Mouse (Mus musculus): Measurements from ENCODE around the gene Pkp1.

Pkp1 gene

GRCm38 (mm10) chr1:135918644-135919407 is at the start of gene Pkp1:
Gene Pkp1 (minus strand): TSS chr1:135919207.
- DNase-seq (ENCODE audit: low spot score), result no peak

DNA sequence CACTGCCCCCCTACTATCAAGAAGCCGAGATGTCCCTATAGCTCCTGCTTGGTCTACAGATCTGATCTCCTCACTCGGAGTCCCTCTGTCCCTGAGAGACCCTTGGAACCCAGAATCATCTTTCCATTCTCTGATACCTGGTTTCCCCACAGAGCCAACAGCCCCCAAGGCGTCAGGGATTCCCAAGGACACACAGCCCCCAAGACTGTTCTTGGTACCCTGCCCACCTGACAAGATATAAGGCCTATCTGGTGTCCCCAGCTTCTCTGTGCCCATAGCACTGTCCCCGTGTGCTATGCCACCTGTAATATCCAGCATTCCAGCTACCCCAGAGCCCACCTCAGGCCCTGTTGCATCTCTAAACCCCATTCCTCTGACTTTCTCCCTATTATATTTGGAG is 48.7 kb upstream of the Pkp1 start:
- DNase-seq (ENCODE audit: low spot score), result no peak

DNA sequence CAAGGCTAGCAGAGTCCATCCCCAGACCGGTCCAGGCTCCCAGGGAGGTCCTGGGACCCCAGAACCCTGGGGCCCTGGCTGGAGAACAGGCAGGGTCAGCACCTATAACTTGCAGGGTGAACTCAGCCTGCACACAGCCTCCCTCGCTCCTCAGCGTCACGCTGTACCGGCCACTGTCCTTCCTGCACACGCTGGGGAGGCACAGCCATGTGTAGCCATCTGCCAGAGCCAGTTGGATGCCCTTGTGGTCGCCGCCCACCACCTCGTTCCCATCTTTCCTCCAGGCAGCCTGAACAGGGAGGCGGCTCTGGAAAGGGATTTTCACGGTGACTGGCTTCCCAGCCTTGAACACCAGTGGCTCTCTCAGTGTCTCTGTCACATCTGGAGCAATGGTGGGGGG is 45.6 kb upstream of the Pkp1 start:
- DNase-seq (ENCODE audit: low spot score), result no peak

DNA sequence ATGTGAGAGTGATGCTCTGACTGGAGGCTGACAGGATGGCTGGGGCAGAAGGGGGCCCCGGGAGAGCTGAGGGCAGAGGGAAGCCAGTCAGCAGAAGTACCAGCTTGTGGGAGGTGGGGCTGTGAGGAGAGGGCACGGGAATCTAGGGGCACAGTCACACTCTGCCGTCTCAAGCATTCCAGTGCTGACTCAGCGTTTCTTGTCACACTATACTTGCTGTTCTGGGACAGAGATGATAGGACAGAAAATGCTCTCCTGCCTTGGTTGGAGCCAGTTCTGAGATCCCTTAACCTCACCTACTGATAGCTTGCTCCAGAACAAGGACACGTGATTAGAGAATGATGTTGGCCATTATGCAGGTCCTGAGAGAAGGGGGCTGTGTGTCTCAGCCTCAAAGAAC is 44.2 kb upstream of the Pkp1 start:
- DNase-seq (ENCODE audit: low spot score), result no peak

DNA sequence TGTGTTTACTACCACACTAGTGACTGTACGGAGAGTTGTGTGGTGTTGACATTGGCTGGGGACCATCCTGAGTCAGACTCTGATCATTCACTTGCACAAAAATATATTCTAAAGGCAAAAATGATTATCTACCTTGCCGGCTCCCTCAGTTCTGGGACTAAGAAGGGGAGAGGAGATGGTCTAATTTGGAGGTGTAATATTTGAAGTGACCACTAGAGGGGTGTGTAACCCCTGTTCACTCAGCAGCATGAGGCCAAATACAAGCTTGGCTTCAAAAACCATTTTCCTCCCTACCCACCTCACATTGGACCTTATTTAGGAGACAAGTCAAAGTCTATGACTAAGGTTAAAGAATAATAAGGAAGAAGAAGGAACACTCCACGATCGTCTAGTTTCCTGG is 39.5 kb upstream of the Pkp1 start:
- no peak for DNase-seq (ENCODE audit: low spot score)

GRCm38 (mm10) chr1:135948871-135949270 is 29.9 kb upstream of the Pkp1 start:
- no peak for DNase-seq (ENCODE audit: low spot score)

DNA sequence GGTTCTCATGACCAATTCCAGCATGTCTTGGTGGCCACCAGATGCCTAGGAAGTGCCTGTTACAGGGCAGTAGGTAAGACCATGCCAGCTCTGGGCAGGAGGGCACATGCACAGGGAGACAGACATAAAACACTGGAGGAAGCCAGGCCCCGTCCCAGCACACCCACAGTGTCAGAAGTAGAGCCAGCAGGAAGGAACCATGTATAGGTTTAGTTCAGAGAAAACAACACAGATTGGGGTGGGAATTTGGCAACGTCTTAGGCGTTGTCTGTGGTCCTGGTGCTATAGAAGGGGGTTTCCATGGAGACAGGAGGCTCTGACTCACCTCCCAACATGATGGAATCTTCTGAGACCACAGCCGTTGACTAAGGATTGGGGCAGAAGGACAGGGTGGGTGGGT is 27.2 kb upstream of the Pkp1 start:
- no peak for DNase-seq (ENCODE audit: low spot score)

DNA sequence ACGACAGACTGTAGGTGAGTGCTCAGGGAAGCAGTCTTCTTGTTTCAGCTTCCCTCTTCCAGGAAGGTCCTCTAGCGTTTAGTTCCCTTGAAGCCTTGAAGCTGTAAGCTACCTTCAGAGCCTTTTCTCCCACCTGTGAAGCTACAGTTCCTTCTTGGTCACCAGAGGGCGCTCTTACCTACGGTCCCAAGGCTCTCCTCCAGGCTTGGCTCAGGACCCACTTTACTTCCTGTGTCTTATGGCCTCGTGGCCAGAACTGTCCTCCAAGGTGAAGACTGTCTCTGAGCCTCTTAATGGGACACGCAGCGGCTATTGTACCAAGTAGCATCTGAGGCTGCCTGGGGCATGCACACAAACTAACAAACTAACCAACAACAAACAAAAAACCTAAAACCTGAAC is 26.7 kb upstream of the Pkp1 start:
- no peak for DNase-seq (ENCODE audit: low spot score)

DNA sequence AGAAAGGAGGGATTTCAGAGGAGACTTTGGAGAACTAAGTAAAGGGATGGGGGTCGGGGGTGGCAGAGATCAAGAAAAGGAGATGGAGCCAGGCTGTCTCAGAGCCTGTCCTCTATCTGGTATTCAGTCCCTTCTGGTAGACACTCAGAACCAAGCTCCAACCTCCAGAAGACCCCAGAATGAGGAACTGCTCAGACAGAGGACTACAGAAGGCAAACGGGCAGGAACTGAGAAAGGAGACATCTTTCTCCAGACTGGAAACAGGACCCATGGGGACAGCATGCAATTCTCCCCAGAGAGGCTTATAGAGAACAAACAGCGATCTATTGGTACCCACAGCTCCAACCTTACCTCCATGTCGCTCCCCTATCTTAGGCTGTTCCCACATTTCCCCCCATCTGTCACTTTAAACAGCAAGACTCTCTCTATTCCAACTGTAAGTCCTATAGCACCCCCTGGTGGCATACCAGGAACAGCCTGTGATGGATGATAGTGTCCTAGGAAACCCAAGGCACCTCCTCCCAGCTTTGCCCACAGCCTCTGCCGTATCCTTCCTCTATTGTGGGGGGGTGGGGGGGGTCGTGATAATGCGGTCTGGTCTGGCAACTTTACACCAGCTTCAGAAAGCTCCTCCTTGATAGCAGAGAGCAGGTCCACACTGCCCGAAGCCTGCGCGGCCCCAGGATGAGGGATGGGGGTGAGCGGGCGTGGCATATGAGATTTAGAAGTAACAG is 25.7 kb upstream of the Pkp1 start:
- peak; percentile 36 for DNase-seq (ENCODE audit: low spot score)

DNA sequence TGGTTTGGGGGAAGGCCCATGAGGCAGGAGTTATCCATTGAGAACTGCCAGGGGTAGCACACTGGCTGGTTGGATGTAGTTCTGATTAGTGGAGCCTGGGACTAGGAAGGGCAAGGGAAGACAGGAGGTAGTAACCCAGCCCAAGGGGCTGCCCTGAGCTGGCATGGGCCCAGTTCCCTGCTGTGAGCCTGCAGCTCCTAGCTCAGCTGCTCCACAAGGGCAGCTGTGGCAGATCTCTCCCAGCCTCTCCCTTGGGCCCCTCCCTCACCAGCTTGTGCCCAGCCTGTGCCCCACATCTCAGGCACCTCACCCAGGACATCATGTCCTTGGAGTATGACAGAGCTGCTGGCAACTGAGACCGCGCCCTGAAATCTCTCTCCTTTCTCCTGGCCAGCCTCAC is 24.7 kb upstream of the Pkp1 start:
- no peak for DNase-seq (ENCODE audit: low spot score)

GRCm38 (mm10) chr1:135942116-135942515 is 23.1 kb upstream of the Pkp1 start:
- DNase-seq (ENCODE audit: low spot score), result no peak

- DNase-seq (ENCODE audit: low spot score), result no peak
These were observed 22.4 kb upstream of the Pkp1 start for GRCm38 (mm10) chr1:135941259-135942006.

- DNase-seq (ENCODE audit: low spot score), result no peak
These were observed 17.1 kb upstream of the Pkp1 start for GRCm38 (mm10) chr1:135936091-135936490.

DNA sequence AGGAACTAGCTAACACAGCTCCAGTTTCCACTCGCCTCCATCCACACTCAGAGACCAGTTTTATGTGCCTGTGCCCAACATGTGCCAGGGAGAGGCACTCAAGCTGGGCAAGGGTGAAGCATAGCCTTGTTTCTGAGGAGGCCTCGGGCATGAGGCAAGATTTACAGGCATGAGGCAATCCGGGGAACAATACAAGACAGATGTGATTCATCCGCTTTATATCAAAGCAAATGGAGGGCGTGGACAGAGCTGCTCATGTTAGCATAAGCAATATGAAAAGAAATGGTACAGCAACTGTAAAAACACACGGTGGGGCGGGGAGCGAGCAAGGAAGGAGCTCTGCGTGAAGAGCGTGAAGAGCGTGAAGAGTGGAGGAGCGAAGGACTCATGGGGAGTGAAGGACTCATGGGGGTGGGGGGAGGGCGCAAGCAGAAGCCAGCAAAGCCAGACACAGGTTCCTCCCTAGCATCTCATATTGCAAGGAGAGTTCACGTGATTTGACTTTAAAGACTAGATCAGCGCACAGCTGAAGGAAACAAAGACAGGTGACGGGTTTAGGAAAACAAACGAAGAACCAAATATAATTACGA is 14.8 kb upstream of the Pkp1 start:
- DNase-seq (ENCODE audit: low spot score), result no peak

DNA sequence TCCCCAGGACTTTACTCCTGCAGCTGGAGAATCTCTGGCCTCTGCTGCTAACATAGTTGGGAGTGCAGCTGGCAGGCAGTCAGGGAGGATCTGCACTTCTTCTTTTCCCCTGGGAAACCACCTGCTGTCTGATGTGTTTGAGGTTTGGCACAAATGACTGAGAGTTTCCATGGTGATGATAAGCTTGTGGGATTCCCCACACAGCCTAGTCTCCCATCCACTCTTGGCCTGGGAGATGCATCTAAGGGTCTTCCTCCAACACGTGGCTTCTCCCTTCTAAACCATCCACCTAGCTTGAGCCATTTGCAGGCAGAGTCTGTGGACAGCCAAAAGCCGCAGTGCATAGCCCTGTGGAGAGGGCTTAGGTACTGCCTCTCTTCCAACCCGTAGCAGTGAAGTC is 10.9 kb upstream of the Pkp1 start:
- no peak for DNase-seq (ENCODE audit: low spot score)

GRCm38 (mm10) chr1:135925848-135926247 is 6.8 kb upstream of the Pkp1 start:
- no peak for DNase-seq (ENCODE audit: low spot score)

DNA sequence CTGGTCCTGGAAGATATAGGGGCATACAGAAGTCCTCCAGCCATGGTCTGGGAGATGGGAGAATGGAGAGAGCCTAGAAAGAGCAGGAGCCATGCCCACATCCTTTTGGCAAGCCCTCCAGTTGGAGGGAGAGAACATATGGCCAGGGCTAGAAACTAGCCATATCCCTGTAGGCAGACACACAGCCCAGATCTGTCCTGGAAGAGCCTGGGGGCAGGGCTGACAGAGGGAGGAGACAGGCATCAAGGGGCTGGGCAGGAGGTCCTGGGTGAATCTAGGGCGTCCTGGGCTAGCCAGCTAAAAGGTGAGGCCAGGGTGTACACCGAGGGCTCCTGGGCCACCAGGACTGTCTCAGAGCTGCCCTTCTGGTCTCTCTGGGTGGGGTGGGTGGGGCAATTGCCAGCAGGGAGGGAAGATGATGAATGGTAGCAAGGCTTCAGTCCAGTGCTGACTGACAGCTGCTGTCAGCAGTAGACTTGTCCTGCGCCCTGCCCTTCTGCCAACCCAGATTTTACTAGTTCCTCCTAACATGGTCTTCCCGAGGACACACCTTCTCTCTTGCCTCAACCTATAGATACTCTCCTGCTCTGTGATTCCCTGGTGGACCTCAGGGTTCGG is 5.5 kb upstream of the Pkp1 start:
- no peak for DNase-seq (ENCODE audit: low spot score)

DNA sequence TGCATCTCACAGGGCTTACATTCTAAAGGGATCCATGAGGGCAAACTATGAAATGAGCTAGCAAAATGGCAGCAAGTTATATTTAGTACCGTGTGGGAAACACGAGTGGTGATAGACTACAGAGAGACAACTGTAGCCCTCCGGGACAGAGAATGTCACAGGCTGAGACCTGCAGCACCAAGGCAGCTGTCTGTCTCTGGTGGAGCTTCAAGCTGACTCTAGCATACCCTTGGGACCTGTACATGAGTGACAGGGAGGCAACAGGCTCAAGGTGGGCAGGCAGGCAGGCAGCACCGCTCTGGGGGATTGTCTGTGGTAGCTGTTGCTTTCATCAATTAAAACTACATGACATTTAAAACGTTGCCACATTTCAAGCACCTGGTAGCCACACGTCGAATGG is 4.2 kb upstream of the Pkp1 start:
- DNase-seq (ENCODE audit: low spot score), result no peak

- DNase-seq (ENCODE audit: low spot score), result no peak
These were observed 1.8 kb downstream of the Pkp1 start for GRCm38 (mm10) chr1:135917206-135917605.

DNA sequence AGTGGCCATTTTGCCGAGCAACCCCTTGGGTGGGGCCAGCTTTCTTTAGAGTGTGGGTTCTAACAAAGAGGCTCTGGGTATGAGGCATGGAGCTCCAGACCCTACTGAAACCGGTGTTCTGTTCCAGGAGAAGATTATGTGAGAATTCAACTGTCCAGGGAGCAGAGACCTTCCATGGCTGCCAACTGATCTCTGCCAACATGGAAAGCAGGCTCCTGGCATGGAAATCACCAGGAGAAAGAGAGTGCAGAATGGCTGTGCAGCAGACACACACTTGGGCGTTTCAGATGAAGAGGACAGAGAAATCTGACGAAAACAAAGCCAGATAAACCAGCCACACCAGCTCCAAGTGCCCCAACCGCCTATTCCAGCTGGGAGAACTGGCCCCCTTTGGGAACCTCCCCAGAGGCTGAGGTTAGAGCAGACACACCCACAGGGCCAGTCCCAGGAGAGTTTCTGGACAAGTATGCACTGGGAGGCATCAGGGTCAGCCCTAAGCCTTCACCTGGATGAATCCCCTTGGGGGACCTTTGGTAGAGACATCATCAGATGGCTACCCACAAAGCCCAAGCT is 2.4 kb downstream of the Pkp1 start:
- no peak for DNase-seq (ENCODE audit: low spot score)

DNA sequence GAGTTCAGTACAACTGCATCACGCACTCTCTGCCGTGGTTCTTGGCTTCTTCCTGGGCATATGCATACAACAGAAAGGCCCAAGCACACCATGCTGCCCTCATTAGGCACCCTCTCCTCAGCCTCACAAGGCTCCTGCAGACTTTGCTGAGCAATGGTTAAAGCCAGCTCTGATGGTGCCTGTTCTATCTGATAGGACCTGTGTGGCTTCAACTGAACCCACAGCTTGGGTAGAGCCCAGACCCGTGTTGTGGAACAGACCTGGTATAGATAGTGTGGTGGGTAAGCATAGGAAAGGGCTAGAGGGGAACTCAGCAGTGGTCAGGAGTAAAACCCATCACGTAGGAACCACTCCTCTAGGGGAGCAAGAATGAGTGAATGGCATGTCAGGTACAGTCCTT is 5.3 kb downstream of the Pkp1 start:
- DNase-seq (ENCODE audit: low spot score), result no peak

GRCm38 (mm10) chr1:135909381-135909780 is 9.6 kb downstream of the Pkp1 start:
- no peak for DNase-seq (ENCODE audit: low spot score)
